Mouse (Mus musculus): ENCODE measurements around the gene Cacna2d3. TPM values are rescaled to one million over a fixed set of nuclear protein-coding genes. Genes with fewer than 3 reads are reported as not detected.

The Cacna2d3 gene
- polyA plus RNA-seq, 2 experiments, result 0.03 TPM; not detected in 1

GRCm38 (mm10) chr14:29442476-29442875 is 279.2 kb downstream of the Cacna2d3 start:
- DNase-seq (ENCODE audit: low read depth in 3 of 3, low spot score in 3 of 3) (no peak), ATAC-seq (ENCODE audit: insufficient read depth) (no peak)
- TF ChIP-seq EP300 (IDR thresholded peaks at IDR 0.05; ENCODE audit: low read depth) (no peak), CTCF (IDR thresholded peaks at IDR 0.05; ENCODE audit: low read depth) (no peak)
- no peak overlapping the region for H3K4me3 ChIP-seq (ENCODE audit: insufficient read depth in 1 of 2, low read depth in 2 of 2, low read length in 2 of 2)
- no peak overlapping the region for H3K9ac ChIP-seq (replicated peaks)
- H3K27me3 ChIP-seq (ENCODE audit: control insufficient read depth, insufficient read depth, low read length), result no peaks in the 10 kb centered on the region
- no peaks in the 10 kb centered on the region for H3K4me1 ChIP-seq (replicated peaks; ENCODE audit: control insufficient read depth in 2 of 2, insufficient read depth in 2 of 2, low read length in 1 of 2)
- H3K9me3 ChIP-seq (ENCODE audit: control insufficient read depth, low read length), result no peaks in the 10 kb centered on the region
- no peak overlapping the region for H3K4me2 ChIP-seq (ENCODE audit: low read depth)
- no peak overlapping the region for H3K27ac ChIP-seq
- WGBS (ENCODE audit: insufficient replicate concordance), result 47% methylated on average over 4 of the region's 4 CpGs
- H3K36me3 ChIP-seq (replicated peaks; ENCODE audit: control insufficient read depth, insufficient read depth, low read depth), result no peaks in the 10 kb centered on the region

GRCm38 (mm10) chr14:29438666-29439065 is 283.0 kb downstream of the Cacna2d3 start:
- no peaks in the 10 kb centered on the region for H3K4me1 ChIP-seq (replicated peaks; ENCODE audit: control insufficient read depth in 2 of 2, insufficient read depth in 2 of 2, low read length in 1 of 2)
- TF ChIP-seq EP300 (IDR thresholded peaks at IDR 0.05; ENCODE audit: low read depth) (no peak), CTCF (IDR thresholded peaks at IDR 0.05; ENCODE audit: low read depth) (no peak)
- no peak overlapping the region for H3K9ac ChIP-seq (replicated peaks)
- no peaks in the 10 kb centered on the region for H3K9me3 ChIP-seq (ENCODE audit: control insufficient read depth, low read length)
- ATAC-seq (ENCODE audit: insufficient read depth), result no peak
- H3K27ac ChIP-seq, result no peak overlapping the region
- H3K27me3 ChIP-seq (ENCODE audit: control insufficient read depth, insufficient read depth, low read length), result no peaks in the 10 kb centered on the region
- 49% methylated on average over 7 of the region's 7 CpGs for WGBS (ENCODE audit: insufficient replicate concordance)
- no peak for DNase-seq (ENCODE audit: low read depth in 3 of 3, low spot score in 3 of 3)
- no peak overlapping the region for H3K4me3 ChIP-seq (ENCODE audit: insufficient read depth in 1 of 2, low read depth in 2 of 2, low read length in 2 of 2)
- H3K4me2 ChIP-seq (ENCODE audit: low read depth), result no peak overlapping the region
- no peaks in the 10 kb centered on the region for H3K36me3 ChIP-seq (replicated peaks; ENCODE audit: control insufficient read depth, insufficient read depth, low read depth)

GRCm38 (mm10) chr14:29438251-29438650 is 283.4 kb downstream of the Cacna2d3 start:
- H3K4me1 ChIP-seq (replicated peaks; ENCODE audit: control insufficient read depth in 2 of 2, insufficient read depth in 2 of 2, low read length in 1 of 2), result no peaks in the 10 kb centered on the region
- 57% methylated on average over 3 of the region's 3 CpGs for WGBS (ENCODE audit: insufficient replicate concordance)
- H3K4me2 ChIP-seq (ENCODE audit: low read depth), result no peak overlapping the region
- H3K27me3 ChIP-seq (ENCODE audit: control insufficient read depth, insufficient read depth, low read length), result no peaks in the 10 kb centered on the region
- H3K9ac ChIP-seq (replicated peaks), result no peak overlapping the region
- DNase-seq (ENCODE audit: low read depth in 3 of 3, low spot score in 3 of 3) (no peak), ATAC-seq (ENCODE audit: insufficient read depth) (no peak)
- no peak overlapping the region for H3K27ac ChIP-seq
- no peak for TF ChIP-seq CTCF (IDR thresholded peaks at IDR 0.05; ENCODE audit: low read depth)
- TF ChIP-seq EP300 (IDR thresholded peaks at IDR 0.05; ENCODE audit: low read depth), result no peak
- no peak overlapping the region for H3K4me3 ChIP-seq (ENCODE audit: insufficient read depth in 1 of 2, low read depth in 2 of 2, low read length in 2 of 2)
- no peaks in the 10 kb centered on the region for H3K9me3 ChIP-seq (ENCODE audit: control insufficient read depth, low read length)
- H3K36me3 ChIP-seq (replicated peaks; ENCODE audit: control insufficient read depth, insufficient read depth, low read depth), result no peaks in the 10 kb centered on the region

- ATAC-seq (ENCODE audit: insufficient read depth) (no peak), DNase-seq (ENCODE audit: low read depth in 3 of 3, low spot score in 3 of 3) (no peak)
- H3K4me3 ChIP-seq (ENCODE audit: insufficient read depth in 1 of 2, low read depth in 2 of 2, low read length in 2 of 2), result no peak overlapping the region
- no peak overlapping the region for H3K27ac ChIP-seq
- H3K9ac ChIP-seq (replicated peaks), result no peak overlapping the region
- H3K27me3 ChIP-seq (ENCODE audit: control insufficient read depth, insufficient read depth, low read length), result no peaks in the 10 kb centered on the region
- H3K4me2 ChIP-seq (ENCODE audit: low read depth), result no peak overlapping the region
- no peaks in the 10 kb centered on the region for H3K4me1 ChIP-seq (replicated peaks; ENCODE audit: control insufficient read depth in 2 of 2, insufficient read depth in 2 of 2, low read length in 1 of 2)
- H3K9me3 ChIP-seq (ENCODE audit: control insufficient read depth, low read length), result no peaks in the 10 kb centered on the region
- TF ChIP-seq EP300 (IDR thresholded peaks at IDR 0.05; ENCODE audit: low read depth), result no peak
- TF ChIP-seq CTCF (IDR thresholded peaks at IDR 0.05; ENCODE audit: low read depth), result no peak
- no peaks in the 10 kb centered on the region for H3K36me3 ChIP-seq (replicated peaks; ENCODE audit: control insufficient read depth, insufficient read depth, low read depth)
These were observed 286.5 kb downstream of the Cacna2d3 start for GRCm38 (mm10) chr14:29435203-29435602.

- ATAC-seq (ENCODE audit: insufficient read depth) (no peak), DNase-seq (ENCODE audit: low read depth in 3 of 3, low spot score in 3 of 3) (no peak)
- Histone ChIP-seq H3K9ac (replicated peaks) (no peak overlapping the region), H3K4me1 (replicated peaks; ENCODE audit: control insufficient read depth in 2 of 2, insufficient read depth in 2 of 2, low read length in 1 of 2) (no peaks in the 10 kb centered on the region), H3K4me3 (ENCODE audit: insufficient read depth in 1 of 2, low read depth in 2 of 2, low read length in 2 of 2) (no peak overlapping the region), H3K27me3 (ENCODE audit: control insufficient read depth, insufficient read depth, low read length) (no peaks in the 10 kb centered on the region), H3K4me2 (ENCODE audit: low read depth) (no peak overlapping the region), H3K9me3 (ENCODE audit: control insufficient read depth, low read length) (no peaks in the 10 kb centered on the region), H3K36me3 (replicated peaks; ENCODE audit: control insufficient read depth, insufficient read depth, low read depth) (no peaks in the 10 kb centered on the region), H3K27ac (no peak overlapping the region)
- no peak for TF ChIP-seq CTCF (IDR thresholded peaks at IDR 0.05; ENCODE audit: low read depth)
- TF ChIP-seq EP300 (IDR thresholded peaks at IDR 0.05; ENCODE audit: low read depth), result no peak
- WGBS (ENCODE audit: insufficient replicate concordance), result 57% methylated on average over 3 of the region's 3 CpGs
These were observed 287.9 kb downstream of the Cacna2d3 start for GRCm38 (mm10) chr14:29433716-29434115.

Data from liver, embryonic 14.5 days (tissue).